Mouse (Mus musculus) 416B (cell line): ENCODE data around the gene Gm49601.
A peak's percentile ranks its signal among the peaks of the same experiment; 100 is the strongest.

Experiments used
- DNase-seq: peaks from one replicate; pipeline ENCODE4 v3.0.0; 2011; ENCODE audit warnings: low read depth

The Gm49601 gene

DNA sequence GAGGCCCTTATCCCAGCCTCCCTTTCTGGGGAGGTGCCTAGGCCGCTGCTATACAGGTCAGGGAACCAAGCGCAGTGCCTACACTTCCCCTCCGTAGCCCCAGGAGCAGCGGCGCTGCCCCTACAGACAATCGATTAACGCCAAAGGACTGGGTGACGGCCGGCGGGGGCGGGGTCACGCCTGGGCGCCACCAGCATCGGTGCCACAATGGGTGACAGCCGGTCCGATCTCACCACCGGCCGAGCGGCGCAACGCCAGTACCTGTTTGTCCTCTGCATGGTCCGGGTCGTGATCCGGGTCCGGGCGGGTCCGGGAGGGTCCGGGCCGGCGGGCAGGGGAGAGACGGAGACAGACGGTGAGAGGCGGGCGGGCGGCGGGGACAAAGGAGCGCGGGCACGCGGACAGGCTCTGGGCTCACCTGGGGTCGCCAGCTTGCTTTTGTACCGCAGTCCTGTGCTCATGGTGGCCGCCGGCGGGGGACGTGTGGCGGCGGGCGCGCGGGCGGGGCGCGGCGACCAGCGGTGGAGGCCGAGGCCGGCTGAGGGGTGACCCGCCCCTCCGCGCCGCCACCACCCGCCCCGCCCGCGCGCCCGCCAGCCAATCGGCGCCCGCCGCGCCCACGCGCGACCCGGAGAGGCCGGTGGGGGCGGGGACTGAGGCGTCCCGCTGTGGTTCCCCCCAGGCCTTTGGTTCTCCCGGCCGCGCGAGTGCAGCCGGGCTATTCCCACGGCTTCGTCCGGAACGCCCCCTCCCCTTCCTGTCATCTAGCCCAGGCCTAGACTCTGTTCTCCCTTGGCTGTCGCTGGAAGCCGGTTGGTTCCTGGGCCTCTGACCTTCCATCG lies 3.4 kb upstream of the Gm49601 start, which contains the start of gene Sept5:
Sept5 (minus strand) TSS at position 565 of the 842 bp plus-strand sequence.
- no peak for DNase-seq

DNA sequence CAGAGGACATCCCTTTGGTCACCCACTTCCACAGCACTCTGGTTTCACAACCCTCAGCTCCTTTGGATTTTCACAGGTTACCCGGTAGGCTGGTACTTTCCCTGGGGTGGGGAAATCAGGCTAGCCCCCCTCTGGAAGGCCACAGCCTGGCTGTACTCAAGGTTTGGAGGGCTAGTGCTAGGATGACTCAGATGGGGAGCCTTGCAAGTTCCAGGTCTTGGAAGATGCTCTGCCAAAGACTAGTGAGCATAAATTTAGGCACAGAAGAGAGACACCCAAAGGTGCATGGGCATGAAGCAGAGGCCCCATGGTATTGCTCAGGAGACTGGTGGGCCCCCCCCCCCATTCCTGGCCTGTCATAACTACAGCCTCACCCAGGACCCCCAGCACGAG lies 2.7 kb upstream of the Gm49601 start:
- DNase-seq, result peak; percentile 10

GRCm38 (mm10) chr16:18628206-18628947 lies 2.1 kb upstream of the Gm49601 start:
- DNase-seq, result no peak

DNA sequence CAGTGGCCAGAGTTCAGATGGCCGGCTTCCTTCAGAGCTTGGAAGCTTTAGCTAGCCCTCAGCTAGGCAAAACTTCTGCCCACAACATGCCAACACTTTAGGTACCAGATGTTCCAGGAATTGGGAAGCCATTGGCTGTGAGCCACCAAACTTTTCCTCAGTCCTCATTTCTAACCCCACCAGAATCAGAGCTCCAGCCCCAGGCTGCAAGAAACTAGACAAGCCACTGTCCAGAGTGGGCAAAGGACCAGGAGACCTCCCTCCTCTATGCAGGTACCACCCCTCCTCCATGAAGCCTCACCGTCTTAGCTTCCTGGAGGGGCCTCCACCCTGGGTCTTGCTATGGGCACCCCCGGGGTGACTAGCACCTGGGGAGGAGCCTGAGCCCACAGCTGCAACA lies 936 bp upstream of the Gm49601 start:
- DNase-seq, result no peak

GRCm38 (mm10) chr16:18625791-18626311 lies 376 bp downstream of the Gm49601 start:
- no peak for DNase-seq

DNA sequence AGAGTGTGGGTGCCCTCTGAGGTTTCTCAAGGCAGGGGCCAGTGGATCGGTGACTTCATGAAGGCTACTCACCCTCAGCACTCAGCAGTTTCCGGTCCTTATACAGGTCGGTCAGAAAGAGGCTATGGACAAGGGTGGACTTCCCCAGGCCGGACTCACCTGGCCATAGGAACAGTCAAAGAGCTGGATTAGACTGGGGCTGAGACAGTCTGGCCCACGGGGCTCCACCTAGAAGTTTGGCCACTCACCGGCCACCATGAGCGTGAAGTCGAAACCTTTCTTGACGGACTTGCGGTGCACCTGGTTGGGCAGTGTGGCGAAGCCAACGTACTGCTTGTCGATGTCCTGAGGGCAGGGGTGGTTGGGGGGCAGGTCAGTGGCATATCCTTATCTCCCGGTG lies 1.1 kb downstream of the Gm49601 start:
- no peak for DNase-seq

DNA sequence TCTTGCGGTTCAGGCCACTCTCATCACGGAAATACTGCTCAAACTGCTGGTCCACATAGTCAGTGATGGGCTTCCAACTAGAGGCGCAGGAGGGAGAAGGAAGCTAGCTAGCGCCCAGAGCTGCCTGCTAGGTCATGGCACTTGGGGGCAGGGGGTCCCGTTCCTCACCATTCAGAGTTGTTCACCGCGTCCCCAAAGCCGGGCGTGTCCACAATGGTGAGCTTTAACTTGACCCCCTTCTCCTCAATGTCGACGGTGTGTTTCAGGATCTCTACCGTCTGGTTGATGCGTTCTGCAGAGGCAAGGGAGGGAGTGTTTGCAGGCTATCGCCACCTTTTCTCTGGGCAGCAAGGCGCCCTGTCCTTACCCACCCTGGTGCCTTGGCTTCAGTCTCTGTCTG lies 1.6 kb downstream of the Gm49601 start:
- DNase-seq, result no peak

DNA sequence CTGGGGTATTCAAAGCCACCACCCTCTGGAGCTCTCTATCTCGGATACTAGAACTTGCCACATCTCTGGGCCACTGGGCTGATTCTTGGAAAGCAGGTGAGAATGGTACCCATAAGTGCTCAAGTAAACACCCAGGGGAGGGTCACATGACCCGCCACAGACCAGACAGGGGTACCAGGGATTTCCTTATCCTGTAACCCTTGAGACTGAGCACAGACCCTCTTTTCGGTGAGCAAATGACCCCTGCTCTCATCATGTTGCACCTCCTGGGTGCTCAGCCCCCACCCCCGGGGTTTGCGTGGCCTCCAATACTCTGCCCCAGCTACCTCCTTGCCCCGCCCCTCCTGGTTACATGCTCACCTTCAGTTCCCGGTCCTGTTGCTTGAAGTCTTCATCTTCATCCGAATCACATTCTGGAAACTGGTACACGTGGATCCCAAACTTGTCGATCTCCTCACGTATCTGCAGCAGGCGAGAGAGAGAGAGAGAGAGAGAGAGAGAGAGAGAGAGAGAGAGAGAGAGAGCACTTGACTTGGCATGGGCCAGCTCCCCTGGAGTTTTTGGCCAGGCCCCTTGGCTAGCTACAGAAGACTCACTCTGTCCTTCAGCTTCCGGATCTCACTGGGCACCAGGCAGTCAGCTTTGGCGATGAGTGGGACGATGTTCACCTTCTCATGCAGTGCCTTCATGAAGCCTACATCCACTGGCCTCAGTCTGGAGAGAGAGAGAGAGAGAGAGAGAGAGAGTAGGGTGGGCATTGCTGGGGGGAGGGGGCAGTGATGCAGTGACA lies 2.3 kb downstream of the Gm49601 start:
- DNase-seq, result no peak

GRCm38 (mm10) chr16:18622916-18623750 lies 3.1 kb downstream of the Gm49601 start:
- DNase-seq, result peak; percentile 12

DNA sequence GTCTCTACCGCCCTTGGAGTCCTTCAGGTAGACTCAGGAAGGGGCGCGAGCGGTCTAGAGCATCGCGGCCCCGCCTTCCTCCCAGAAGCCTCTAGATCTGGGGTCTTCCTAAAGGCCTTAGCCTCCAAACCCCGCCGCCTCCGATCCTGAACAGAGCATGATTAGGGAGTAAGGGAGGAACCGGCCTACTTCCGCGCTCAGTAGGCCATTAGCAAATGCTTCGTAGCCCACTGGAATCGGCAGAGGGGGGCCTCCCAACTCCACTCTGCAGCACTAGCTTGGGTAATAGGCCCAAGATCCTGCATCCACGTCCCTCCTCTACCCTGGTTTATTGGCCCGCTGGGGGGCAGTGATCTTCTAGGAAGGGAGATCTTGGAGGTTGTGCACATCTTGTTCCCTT lies 4.2 kb downstream of the Gm49601 start, which contains the start of gene Gp1bb:
Gp1bb (minus strand) TSS at position 385 of the 400 bp plus-strand sequence.
- no peak for DNase-seq

DNA sequence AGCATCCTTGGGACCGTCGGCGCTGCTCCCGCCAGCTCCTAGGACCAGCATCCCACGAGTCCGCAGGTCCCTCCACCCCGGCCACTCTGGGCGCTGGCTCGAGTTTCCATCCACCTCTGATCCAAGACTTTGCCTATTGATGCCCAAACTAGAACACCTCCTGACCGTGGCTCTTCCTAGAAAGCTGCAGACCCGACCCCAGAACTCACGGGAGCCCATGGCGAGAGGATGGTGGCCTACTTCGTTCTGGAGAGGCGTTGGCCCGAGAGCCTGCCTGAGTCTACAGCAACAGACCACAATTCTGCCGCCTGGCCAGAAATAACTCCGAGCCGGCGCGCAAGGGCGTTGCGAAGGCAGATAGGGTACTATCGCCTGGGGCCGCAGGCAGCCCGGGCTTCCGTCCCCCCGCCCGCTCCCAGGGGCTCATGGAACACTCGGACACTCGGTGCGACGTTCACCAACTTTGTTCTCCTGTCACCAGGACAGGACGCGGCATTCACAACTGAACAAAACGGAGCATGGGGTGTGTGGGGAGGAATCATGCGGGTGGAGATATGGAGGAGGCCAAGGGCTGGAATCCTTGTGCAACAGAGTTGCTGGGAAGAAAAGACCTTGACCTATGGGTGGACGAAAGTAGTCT lies 4.7 kb downstream of the Gm49601 start:
- no peak for DNase-seq

GRCm38 (mm10) chr16:18620601-18621361 lies 5.4 kb downstream of the Gm49601 start:
- no peak for DNase-seq

DNA sequence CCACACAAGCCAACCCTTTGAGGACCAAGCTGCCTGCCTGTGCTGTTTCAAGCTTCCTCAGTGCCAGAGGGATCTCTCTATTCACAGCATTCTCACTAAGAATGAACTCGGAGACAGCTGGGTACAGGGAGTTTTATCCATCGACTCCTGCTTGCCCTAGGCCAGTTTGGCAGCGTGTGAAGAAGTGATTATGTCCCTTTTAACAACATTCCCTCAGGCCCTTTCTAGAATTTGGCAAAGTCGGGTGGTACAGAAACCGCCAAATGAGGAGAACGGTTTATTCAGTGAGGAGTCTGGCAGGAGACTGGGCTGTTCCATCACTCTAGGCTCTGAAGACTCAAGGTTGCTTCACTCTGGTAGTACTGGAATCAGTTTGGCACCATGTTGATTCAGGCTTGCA lies 6.0 kb downstream of the Gm49601 start:
- DNase-seq, result no peak

GRCm38 (mm10) chr16:18619110-18619509 lies 7.1 kb downstream of the Gm49601 start:
- peak; percentile 40 for DNase-seq

- no peak for DNase-seq
Measured at GRCm38 (mm10) chr16:18618297-18618696, 7.9 kb downstream of the Gm49601 start.

DNA sequence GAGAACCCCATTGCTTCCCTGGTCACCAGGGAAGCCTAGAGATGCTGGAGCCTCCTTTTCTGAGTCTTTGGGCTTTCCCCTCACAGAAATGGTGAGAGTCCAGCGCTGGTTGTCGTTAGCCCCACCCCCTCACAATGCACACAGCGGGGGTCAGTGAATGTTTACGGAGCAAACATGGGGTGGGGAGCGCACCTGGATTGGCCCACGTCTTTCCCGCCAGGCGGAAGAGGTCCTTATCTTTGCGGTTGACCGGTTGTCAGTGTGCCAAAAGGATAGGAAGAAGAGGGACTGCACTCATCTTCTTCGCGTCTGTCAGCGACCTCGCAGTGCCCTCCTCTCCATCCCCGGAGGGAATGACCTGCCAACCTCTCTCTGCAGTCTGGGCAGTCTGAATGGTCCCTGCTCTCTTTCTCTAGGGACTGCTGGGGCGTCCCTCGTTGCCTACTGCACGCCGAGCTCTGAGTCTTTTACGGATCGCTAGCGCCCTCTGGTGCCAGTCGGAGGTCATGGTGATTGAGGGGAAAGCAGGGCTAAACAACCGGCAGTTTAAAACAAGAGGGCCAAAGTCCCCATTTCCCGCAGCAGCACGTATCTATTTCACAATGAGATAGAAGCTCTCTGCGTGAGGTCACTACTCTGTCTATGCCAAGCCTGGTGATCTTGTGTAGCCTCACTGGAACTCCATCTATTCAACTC lies 8.7 kb downstream of the Gm49601 start:
- DNase-seq, result peak; percentile 82

DNA sequence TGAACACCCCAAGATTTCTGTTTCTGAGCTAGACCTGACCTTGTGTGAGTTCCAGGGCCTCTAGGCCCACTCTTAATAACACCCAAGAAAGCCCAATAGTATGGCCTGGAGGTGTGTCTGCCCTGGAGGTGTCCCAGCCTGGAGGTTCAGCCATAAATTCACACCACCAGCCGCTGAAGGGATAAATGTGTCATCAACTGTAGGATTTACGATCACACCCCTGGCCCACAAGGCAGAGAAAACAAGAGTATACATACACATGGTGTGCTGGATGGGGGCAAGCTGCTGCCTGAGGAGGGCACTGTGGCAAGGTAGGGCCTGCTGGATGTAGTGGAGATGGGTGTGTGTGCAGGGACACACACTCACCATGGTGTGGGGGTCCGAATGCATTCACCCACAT lies 12.9 kb downstream of the Gm49601 start:
- no peak for DNase-seq

DNA sequence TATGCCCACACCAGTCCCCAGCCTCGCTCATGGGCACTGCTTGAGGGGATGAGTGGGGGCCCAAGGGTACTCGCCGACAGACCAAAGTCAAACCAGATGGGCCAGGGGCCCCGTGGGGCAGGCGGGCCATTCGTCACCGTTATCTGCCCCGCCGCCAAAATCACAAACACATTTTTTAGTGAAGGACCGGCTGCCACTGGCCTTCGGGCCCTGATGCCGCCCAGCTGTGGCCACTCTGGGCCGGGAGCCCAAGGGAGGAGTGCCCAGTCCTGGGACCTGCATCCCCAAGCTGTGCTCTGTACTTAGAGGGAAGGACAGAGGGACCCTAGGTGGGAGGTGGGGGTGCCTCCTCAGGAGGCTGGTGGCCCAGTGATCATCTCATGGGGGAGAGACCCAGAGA lies 14.5 kb downstream of the Gm49601 start:
- no peak for DNase-seq

DNA sequence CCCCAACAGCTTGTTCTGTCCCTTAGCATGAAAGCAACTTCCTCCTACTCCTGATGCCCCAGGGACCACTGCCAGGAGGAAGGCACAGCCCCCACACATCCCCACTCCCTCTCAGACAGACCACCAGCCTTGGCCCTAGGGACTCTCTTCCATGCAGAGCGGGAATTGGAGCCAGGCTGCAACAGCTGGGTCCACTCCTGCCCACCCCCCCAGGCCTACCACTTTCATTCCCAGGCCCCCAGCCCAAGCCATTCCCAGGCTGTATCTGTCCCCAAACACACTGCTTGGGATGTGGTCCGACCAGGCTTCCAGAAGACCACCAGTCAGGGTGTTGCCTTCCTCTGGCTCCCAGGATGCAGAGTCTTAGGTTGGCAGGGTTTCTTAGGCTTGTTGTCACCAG lies 17.1 kb downstream of the Gm49601 start:
- DNase-seq, result no peak
